Mouse (Mus musculus) lung, postnatal 0 days (tissue): ENCODE measurements around the gene Lgals9.

Source experiments
- CTCF ChIP-seq: IDR thresholded peaks from 2 replicates; pipeline ENCODE4 v1.5.1; 2016; ENCODE audit warnings: antibody characterized with exemption, mild to moderate bottlenecking
- EP300 ChIP-seq: IDR thresholded peaks from 2 replicates; pipeline ENCODE4 v1.6.1; 2016; ENCODE audit warnings: antibody characterized with exemption, mild to moderate bottlenecking, control low read depth

GRCm38 (mm10) chr11:78959367-78959766 is 25.4 kb downstream of the Lgals9 start:
- TF ChIP-seq CTCF (no peak), EP300 (no peak)
